Mouse (Mus musculus): ENCODE data around the gene Chst1. TPM values are rescaled to one million over a fixed set of nuclear protein-coding genes. Genes with fewer than 3 reads are reported as not detected.

The Chst1 gene
- total and polyA plus RNA-seq, 2 experiments: 0.09 to 0.18 TPM

DNA sequence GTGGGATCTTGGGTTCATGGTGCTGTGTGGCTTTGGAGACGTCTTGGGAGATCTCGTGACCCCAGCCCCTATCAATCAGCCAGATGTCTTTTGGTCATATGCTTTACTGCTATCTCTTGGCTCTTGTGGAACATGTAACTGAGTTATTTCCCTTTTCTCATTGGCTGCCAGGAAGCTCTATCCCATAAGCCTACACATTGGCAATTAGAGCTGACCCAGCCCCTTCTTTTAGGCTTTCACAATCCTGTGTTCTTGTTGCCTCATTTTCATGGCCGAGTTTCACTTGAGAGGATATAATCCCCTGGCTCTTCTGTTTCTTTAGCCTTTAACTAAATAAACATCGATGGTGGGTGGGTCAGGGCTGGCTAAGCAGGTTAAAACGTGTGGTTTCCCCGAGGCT, 7.6 kb downstream of the Chst1 start:
- no peaks in the 10 kb centered on the region for H3K79me2 ChIP-seq (ENCODE audit: control insufficient read depth, insufficient read depth, low read length)
- no peak overlapping the region for H3K9ac ChIP-seq (ENCODE audit: low read depth, low read length)
- H3K4me3 ChIP-seq (ENCODE audit: insufficient read depth, low read depth, low read length): no peak overlapping the region
- WGBS: 53% methylated on average over 6 of the region's 6 CpGs
- no peak overlapping the region for H3K27ac ChIP-seq (replicated peaks; ENCODE audit: insufficient read depth, low read depth, low read length)
- H3K36me3 ChIP-seq (ENCODE audit: control insufficient read depth, insufficient read depth, low read length): no peaks in the 10 kb centered on the region
- TF ChIP-seq POLR2A (IDR thresholded peaks at IDR 0.05; ENCODE audit: extremely low read depth, insufficient read depth, low read length) (no peak), CTCF (IDR thresholded peaks at IDR 0.05; ENCODE audit: low read depth, low read length) (no peak)
- DNase-seq (ENCODE audit: extremely low read depth, low read depth, low spot score): no peak
- no peaks in the 10 kb centered on the region for H3K27me3 ChIP-seq (ENCODE audit: control insufficient read depth, insufficient read depth, low read length)
- H3K4me1 ChIP-seq (ENCODE audit: control insufficient read depth, insufficient read depth, low read length): no peaks in the 10 kb centered on the region

DNA sequence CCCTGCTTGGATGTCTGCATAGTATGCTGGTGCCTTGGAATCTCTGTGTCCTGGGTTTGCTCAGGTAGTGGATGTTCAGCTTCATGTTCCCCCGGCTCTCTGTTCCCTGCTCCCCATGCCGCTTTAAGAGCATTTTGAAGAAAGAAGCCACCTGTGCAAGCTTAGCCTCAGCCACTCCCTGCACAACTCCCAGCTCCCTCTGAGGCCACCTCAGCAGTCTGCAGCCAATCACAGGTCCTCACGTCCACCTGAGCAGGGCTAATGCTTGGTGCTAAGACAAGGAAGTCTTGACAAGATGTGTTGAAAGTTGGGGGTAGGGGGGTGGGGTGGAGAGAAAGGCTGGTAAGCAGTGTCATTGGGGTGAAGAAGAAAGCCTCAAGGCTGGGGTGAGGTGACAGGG, 8.1 kb downstream of the Chst1 start:
- H3K79me2 ChIP-seq (ENCODE audit: control insufficient read depth, insufficient read depth, low read length): no peaks in the 10 kb centered on the region
- no peak for TF ChIP-seq POLR2A (IDR thresholded peaks at IDR 0.05; ENCODE audit: extremely low read depth, insufficient read depth, low read length)
- no peak for TF ChIP-seq CTCF (IDR thresholded peaks at IDR 0.05; ENCODE audit: low read depth, low read length)
- H3K36me3 ChIP-seq (ENCODE audit: control insufficient read depth, insufficient read depth, low read length): no peaks in the 10 kb centered on the region
- H3K4me1 ChIP-seq (ENCODE audit: control insufficient read depth, insufficient read depth, low read length): no peaks in the 10 kb centered on the region
- no peak overlapping the region for H3K27ac ChIP-seq (replicated peaks; ENCODE audit: insufficient read depth, low read depth, low read length)
- H3K4me3 ChIP-seq (ENCODE audit: insufficient read depth, low read depth, low read length): no peak overlapping the region
- 82% methylated on average over 3 of the region's 3 CpGs for WGBS
- DNase-seq (ENCODE audit: extremely low read depth, low read depth, low spot score): no peak
- H3K27me3 ChIP-seq (ENCODE audit: control insufficient read depth, insufficient read depth, low read length): no peaks in the 10 kb centered on the region
- no peak overlapping the region for H3K9ac ChIP-seq (ENCODE audit: low read depth, low read length)

DNA sequence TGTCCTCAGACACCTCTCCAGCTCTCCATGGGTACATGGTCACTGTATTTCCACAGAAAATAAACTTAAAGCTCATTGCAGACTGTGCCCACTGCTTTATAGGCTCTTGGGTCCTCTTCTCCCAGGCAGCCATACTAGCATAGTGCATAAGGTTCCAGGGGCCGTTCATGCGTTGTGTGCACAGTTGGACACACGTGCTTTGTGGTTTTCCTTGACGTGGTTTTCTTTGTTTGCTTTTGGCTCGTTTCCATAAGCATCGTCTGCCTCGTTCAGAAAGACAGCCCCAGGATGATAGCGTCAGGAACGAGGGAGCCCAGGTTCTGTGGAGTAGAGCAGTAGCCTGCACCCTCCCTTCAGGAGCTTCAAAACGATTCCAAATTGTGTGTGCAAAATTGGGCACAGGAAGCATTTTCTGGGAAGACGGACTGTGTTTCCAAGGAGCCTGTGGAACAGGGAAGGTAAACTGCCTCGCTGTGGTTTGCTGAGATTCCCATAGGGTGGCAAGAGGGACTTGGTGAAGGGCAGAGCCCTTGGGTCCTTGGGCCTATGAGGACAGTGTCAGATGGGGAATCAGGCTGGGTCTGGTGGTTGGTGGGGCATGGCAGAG, 8.6 kb downstream of the Chst1 start:
- 76% methylated on average over 12 of the region's 12 CpGs for WGBS
- Histone ChIP-seq H3K36me3 (ENCODE audit: control insufficient read depth, insufficient read depth, low read length) (no peaks in the 10 kb centered on the region), H3K4me3 (ENCODE audit: insufficient read depth, low read depth, low read length) (no peak overlapping the region), H3K79me2 (ENCODE audit: control insufficient read depth, insufficient read depth, low read length) (no peaks in the 10 kb centered on the region), H3K9ac (ENCODE audit: low read depth, low read length) (no peak overlapping the region), H3K27me3 (ENCODE audit: control insufficient read depth, insufficient read depth, low read length) (no peaks in the 10 kb centered on the region), H3K27ac (replicated peaks; ENCODE audit: insufficient read depth, low read depth, low read length) (no peak overlapping the region), H3K4me1 (ENCODE audit: control insufficient read depth, insufficient read depth, low read length) (no peaks in the 10 kb centered on the region)
- DNase-seq (ENCODE audit: extremely low read depth, low read depth, low spot score): no peak
- TF ChIP-seq CTCF (IDR thresholded peaks at IDR 0.05; ENCODE audit: low read depth, low read length): no peak
- TF ChIP-seq POLR2A (IDR thresholded peaks at IDR 0.05; ENCODE audit: extremely low read depth, insufficient read depth, low read length): no peak

DNA sequence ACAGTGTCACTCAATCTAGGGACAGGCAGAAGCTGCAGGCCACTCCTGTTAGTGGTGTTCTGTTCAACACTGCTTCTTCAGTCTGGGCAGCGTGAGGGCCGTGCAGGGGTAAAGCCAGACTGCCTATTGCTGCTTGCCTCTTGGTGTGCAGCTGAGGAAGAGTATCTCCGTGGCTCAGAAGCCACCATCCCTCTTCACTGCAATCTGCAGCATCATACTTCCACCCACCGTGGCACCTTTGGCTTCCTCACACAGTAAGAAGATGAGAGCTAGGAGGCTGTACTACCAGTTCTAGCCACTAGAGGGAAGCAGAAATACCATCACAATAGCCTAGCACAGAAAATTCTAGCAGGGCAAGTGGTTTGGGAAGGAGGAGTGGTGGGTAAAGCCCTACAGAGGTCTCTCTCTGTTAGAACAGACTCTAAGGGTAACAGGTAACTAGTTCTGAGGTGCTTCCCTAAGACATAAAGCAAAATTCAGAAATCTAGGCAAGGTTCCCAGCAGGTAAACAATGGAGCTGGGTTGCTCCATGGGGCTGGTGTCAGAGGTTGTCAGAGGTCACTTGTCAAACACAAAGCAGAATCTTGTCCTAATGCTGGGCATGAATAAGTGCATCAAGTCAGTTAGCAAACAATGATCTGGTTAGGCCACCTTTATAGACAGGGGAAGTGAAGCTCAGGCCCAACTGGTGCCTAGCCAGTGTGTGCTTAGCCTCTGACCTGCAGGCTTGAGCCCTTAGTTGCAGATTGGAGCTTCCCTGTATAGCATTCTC, 9.5 kb downstream of the Chst1 start:
- Histone ChIP-seq H3K79me2 (ENCODE audit: control insufficient read depth, insufficient read depth, low read length) (no peaks in the 10 kb centered on the region), H3K4me1 (ENCODE audit: control insufficient read depth, insufficient read depth, low read length) (no peaks in the 10 kb centered on the region), H3K4me3 (ENCODE audit: insufficient read depth, low read depth, low read length) (no peak overlapping the region), H3K27ac (replicated peaks; ENCODE audit: insufficient read depth, low read depth, low read length) (no peak overlapping the region), H3K9ac (ENCODE audit: low read depth, low read length) (no peak overlapping the region), H3K27me3 (ENCODE audit: control insufficient read depth, insufficient read depth, low read length) (no peaks in the 10 kb centered on the region), H3K36me3 (ENCODE audit: control insufficient read depth, insufficient read depth, low read length) (no peaks in the 10 kb centered on the region)
- WGBS: 56% methylated on average over 4 of the region's 4 CpGs
- TF ChIP-seq POLR2A (IDR thresholded peaks at IDR 0.05; ENCODE audit: extremely low read depth, insufficient read depth, low read length) (no peak), CTCF (IDR thresholded peaks at IDR 0.05; ENCODE audit: low read depth, low read length) (peak; percentile 56)
- DNase-seq (ENCODE audit: extremely low read depth, low read depth, low spot score): peak; percentile 77

DNA sequence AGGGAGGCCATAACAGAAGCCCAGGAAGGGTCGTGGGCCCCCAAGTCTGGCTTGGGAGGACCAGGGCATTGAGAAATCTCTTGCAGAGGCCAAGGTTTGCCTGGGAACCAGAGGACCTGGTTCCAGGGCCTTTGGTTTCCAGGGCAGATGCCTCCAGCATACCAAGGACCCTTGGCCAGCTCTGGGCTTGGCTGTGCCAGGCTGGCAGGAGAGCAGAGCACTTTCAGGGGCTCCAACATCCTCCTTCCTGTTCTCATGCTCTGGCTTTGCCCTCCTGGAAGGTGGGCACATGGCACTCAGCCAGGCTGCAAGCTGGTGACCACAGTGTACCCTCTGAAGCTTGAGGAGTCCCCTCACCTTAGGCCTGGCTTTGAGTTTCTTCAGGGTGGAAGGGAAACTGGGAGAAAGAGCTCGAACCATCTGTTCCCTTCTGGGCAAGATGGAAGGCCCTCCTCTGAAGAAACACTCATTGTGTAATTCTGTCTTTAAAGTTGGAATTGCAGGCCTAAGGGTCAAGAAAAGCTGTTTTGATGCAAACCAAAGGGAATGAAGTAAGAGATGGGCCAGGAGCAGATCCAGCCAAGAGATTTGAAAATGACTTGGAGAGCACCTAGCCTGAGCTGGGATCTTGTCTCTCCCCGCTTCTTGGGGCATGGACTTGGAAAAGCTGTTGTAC, 10.3 kb downstream of the Chst1 start:
- H3K4me3 ChIP-seq (ENCODE audit: insufficient read depth, low read depth, low read length): no peak overlapping the region
- no peaks in the 10 kb centered on the region for H3K79me2 ChIP-seq (ENCODE audit: control insufficient read depth, insufficient read depth, low read length)
- no peak for TF ChIP-seq POLR2A (IDR thresholded peaks at IDR 0.05; ENCODE audit: extremely low read depth, insufficient read depth, low read length)
- TF ChIP-seq CTCF (IDR thresholded peaks at IDR 0.05; ENCODE audit: low read depth, low read length): no peak
- no peaks in the 10 kb centered on the region for H3K27me3 ChIP-seq (ENCODE audit: control insufficient read depth, insufficient read depth, low read length)
- H3K27ac ChIP-seq (replicated peaks; ENCODE audit: insufficient read depth, low read depth, low read length): no peak overlapping the region
- no peaks in the 10 kb centered on the region for H3K4me1 ChIP-seq (ENCODE audit: control insufficient read depth, insufficient read depth, low read length)
- no peak overlapping the region for H3K9ac ChIP-seq (ENCODE audit: low read depth, low read length)
- DNase-seq (ENCODE audit: extremely low read depth, low read depth, low spot score): no peak
- no peaks in the 10 kb centered on the region for H3K36me3 ChIP-seq (ENCODE audit: control insufficient read depth, insufficient read depth, low read length)
- 73% methylated on average over 3 of the region's 3 CpGs for WGBS
